Mouse (Mus musculus) heart, embryonic 12.5 days (tissue): ENCODE data around the gene Stx4a. TPM values are rescaled to one million over a fixed set of nuclear protein-coding genes. Genes with fewer than 3 reads are reported as not detected.

ENCODE experiments used
- polyA plus RNA-seq: library from polyadenylated mRNA; unstranded; fragments of >200 nt; fragmentation: Nextera tagmentation; extraction: Ambion mirVana; gene quantifications from 2 replicates; pipeline ENCODE4 v1.2.1, GENCODE M21; 2016

Gene Stx4a
- polyA plus RNA-seq, 1 experiment from 2014 or later: 44.7 TPM

Other genes starting within 250 kb of the Stx4a start
- 8.7 and 9.8 TPM in 2 replicates for gene Ccdc189, start 235.7 kb upstream of the Stx4a start, polyA plus RNA-seq
- 38.8 and 40.0 TPM in 2 replicates for gene Rnf40, start 235.5 kb upstream of the Stx4a start, polyA plus RNA-seq
- 12.7 and 13.7 TPM in 2 replicates for gene Zfp629, start 208.5 kb upstream of the Stx4a start, polyA plus RNA-seq
- gene Bcl7c, start 115.4 kb upstream of the Stx4a start, polyA plus RNA-seq: 43.3 and 49.5 TPM in 2 replicates
- 4.3 and 5.1 TPM in 2 replicates for gene Ctf1, start 111.6 kb upstream of the Stx4a start, polyA plus RNA-seq
- gene Ctf2, start 92.1 kb upstream of the Stx4a start, polyA plus RNA-seq: 0.10 TPM in 1 of 2 replicates, not detected in the other
- 3.4 and 3.7 TPM in 2 replicates for gene Fbxl19, start 79.8 kb upstream of the Stx4a start, polyA plus RNA-seq
- 13.3 and 14.6 TPM in 2 replicates for gene Orai3, start 54.5 kb upstream of the Stx4a start, polyA plus RNA-seq
- 12.1 and 14.6 TPM in 2 replicates for gene Setd1a, start 47.6 kb upstream of the Stx4a start, polyA plus RNA-seq
- gene Gm49388, start 38.7 kb upstream of the Stx4a start, polyA plus RNA-seq: not detected in 2 replicates
- gene Hsd3b7, start 23.7 kb upstream of the Stx4a start, polyA plus RNA-seq: 19.0 and 21.1 TPM in 2 replicates
- gene Stx1b, start 255 bp downstream of the Stx4a start, polyA plus RNA-seq: 1.5 and 2.2 TPM in 2 replicates
- gene Zfp646, start 51.9 kb downstream of the Stx4a start, polyA plus RNA-seq: 11.5 and 12.9 TPM in 2 replicates
- 11.4 and 13.0 TPM in 2 replicates for gene Zfp668, start 52.5 kb downstream of the Stx4a start, polyA plus RNA-seq
- gene Prss53, start 66.7 kb downstream of the Stx4a start, polyA plus RNA-seq: 1.5 and 1.7 TPM in 2 replicates
- not detected in 2 replicates for gene Gm21974, start 71.2 kb downstream of the Stx4a start, polyA plus RNA-seq
- gene Vkorc1, start 71.3 kb downstream of the Stx4a start, polyA plus RNA-seq: 86.6 and 106 TPM in 2 replicates
- 129 and 142 TPM in 2 replicates for gene Bckdk, start 79.8 kb downstream of the Stx4a start, polyA plus RNA-seq
- 27.5 and 29.0 TPM in 2 replicates for gene Kat8, start 88.2 kb downstream of the Stx4a start, polyA plus RNA-seq
- gene Prss8, start 105.8 kb downstream of the Stx4a start, polyA plus RNA-seq: 0.59 and 0.96 TPM in 2 replicates
- gene Prss36, start 122.4 kb downstream of the Stx4a start, polyA plus RNA-seq: 8.3 and 10.0 TPM in 2 replicates
- gene Fus, start 143.2 kb downstream of the Stx4a start, polyA plus RNA-seq: 331 and 335 TPM in 2 replicates
- gene Pycard, start 169.6 kb downstream of the Stx4a start, polyA plus RNA-seq: 28.3 and 31.1 TPM in 2 replicates
- 0.86 and 1.2 TPM in 2 replicates for gene Trim72, start 179.7 kb downstream of the Stx4a start, polyA plus RNA-seq
- 0.39 and 0.55 TPM in 2 replicates for gene Itgam, start 238.3 kb downstream of the Stx4a start, polyA plus RNA-seq
- not detected in 2 replicates for gene Gm49368, start 238.4 kb downstream of the Stx4a start, polyA plus RNA-seq